Mouse (Mus musculus): ENCODE measurements around the gene Ccdc153.

Gene Ccdc153

DNA sequence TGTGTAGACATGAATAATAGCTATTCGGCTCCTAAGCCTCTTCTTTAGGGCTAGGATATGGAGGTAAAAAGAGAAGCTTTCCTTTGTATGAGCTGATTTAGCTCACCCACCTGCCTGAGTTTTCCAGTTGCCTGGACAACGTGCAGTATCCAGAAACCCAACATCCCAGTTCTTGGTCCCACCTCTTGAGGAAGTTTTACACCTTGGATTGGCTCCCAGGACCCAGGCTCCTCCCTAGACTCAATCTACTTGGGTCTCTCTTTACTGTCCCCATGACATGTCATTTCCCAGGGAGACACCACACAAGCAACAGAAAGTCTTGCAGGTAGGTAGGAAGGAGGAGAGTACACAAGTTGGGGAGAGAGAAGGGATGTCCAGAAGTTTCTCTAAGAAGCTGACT, at the start of gene Ccdc153:
Ccdc153 (plus strand) TSS at position 278 of the 400 bp plus-strand sequence.
- peak in 1 of 2 experiments; percentile 10 for DNase-seq

DNA sequence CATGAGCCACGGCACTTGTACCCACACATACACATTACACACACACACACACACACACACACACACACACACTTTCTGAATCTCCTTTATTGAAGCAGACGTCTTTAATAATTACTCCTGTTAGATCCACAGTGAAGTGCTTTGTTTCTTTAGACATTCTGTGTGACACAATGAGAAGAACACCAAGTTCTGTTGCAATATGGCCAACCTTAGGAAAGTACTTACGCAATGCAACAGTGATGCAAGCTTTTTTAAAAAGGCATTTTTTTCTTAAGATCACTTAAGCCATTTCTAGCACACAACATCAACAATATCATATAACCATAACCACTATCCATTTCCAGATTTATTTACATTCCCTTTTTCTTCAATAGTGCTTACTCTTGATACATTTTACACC, 49.3 kb upstream of the Ccdc153 start:
- no peak for DNase-seq

DNA sequence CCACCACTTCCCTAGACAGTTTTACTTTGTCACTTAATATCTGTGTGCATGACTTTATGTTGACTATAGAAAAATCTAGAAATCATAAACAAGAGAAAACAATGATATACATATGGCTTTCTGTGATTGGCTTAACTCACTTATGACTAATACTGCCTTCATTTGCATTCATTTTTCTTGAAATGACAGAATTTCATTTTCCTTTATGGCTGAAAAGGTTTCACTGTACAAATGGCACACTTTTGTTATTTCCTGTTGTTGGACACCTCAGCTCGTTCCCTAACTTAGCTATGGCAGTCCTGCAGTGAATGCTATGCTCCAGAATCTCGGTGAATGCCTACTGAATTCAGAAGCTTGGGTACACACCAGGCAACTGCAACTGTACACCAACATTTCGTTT, 48.2 kb upstream of the Ccdc153 start:
- no peak for DNase-seq

DNA sequence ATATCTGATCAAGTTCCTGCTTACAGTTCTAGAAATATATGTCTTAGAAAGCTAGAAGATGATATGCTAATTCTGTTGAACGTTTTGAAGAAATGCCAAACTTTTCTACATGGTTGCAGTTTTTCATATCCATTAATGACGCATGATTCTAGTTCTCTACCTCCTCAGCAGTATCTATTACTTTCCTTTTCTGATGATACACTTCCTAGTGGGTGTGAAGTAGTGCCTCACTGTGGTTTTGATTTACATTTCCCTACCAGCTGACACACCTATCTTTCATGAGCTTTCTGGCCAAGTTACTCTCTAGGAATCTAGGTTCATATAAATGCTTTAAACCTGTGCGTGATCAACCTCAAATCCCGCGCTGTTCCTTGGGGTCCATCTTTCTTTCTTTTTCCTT, 47.7 kb upstream of the Ccdc153 start:
- DNase-seq = no peak

DNA sequence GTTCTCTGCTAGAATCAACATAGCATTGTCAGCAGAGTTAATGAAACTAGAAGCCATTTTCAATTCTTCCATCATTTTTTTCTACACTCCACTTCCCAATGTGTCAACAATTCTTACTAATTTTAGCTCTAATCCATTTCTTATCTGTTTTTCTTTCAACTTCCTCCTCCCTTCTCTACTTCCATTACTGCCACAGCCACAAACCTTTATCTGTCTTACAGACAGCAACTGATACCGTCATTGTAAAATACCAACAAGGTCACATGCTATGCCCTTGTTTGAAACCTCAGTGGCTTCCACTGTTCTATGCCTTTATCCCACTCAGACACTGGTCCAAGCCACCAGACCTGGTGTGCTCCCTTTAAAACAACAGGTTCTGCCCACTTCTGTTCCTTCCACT, 46.5 kb upstream of the Ccdc153 start:
- no peak for DNase-seq

DNA sequence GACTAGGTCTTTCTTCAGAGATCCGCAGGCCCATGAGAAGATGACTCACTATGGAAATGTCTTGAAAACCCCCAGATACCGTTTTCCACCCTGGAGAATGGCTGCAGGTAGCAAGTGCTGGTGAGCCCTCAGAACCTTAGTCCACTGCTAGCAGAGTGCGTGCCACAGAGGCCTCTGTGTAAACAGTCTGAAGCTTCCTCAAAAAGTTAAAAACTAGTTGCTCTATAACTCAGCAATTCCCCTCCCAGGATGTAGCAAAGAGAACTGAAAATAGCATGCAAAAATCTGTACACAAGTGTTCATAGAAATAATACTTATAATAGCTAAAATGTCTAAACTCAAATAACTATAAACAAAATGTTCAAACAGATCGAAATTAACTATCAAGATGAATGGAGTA, 44.1 kb upstream of the Ccdc153 start:
- no peak for DNase-seq

DNA sequence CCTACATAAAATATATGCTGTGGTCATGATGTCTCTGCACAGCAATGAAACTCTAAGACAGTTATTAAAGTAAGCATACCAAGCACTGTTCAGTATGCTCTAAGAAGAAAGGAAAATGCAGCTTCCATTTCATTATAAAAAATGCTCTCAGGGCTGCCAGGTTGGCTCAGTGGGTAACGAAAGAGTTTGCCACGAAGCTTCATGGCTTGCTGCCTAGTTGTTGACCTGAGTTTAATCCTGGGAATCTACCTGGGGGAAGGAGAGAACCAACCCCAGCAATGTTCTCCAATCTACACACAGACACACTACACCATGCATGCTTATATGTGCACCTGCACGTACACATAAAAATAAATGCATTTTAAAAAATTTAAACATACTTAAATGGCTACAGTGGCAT, 41.3 kb upstream of the Ccdc153 start:
- no peak for DNase-seq

DNA sequence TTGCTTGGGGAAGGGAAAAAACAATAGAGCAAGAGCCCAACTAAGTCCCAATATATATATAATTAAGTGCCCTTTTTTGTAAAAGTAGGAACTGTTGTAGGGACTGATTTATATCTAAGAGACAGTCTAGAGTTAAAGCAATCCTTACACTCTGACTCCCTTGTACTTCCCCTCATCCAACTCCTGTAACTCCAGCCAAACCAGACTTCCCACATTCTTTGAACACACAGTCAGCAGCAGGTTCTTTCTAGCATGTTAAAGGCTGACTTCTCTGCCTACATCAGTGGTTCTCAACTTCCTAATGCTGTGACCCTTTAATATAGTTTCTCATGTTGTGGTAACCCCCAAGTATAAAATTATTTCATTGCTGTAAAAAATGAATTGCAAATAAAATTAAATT, 40.9 kb upstream of the Ccdc153 start:
- DNase-seq = no peak

DNA sequence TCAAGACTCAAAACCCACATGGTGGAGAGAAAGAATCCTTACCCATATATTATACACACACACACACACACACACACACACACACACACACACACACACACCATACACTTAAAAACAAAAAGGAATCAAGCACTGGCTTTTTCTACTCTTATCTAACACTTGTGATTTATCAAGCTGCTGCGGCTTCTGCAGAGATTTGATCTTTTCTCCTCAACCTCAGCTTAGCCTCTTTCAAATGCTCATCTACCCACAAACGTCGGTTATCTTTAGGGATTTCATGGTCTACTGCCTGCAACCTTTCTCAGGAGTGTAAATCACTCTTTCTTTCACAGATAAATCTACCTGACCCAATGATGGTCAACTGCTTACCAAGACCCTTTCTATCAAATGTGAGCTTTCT, 40.0 kb upstream of the Ccdc153 start:
- no peak for DNase-seq

DNA sequence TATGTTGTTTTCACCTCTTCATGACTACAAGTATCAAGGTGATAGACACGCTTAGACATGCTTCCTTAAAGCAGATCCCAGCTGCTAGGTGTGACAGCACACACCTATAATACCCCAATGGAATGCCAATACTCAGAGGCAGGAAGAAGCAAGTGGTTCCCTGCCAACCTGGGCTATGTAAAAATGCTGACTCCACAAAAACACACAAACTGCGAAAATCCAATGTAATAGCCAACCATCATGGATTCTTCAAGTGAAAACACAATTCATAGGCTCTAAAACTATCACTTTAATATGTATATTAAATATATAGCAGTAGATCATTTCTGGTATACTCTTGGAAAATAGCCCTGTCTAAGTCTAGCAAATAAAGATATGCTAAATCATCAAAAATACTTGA, 32.6 kb upstream of the Ccdc153 start:
- no peak for DNase-seq

DNA sequence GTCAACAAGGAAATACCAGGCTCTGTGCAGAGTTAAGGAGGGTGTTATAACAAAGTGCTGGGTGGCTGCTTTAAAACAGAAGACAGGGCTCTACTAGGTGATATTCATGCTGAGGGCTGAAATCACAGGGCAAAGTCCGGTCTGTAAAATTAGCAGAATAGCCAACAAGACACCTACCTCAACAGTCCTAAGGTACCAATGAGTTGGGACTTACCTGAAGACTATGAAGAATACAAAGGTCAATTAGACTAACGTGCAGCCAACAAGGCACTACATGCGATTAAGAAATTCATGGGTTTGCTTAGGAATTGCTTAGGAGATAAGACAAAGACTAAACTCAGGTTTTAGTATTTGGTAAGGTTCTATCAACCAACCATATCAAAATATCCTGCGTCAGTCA, 31.1 kb upstream of the Ccdc153 start:
- no peak for DNase-seq

DNA sequence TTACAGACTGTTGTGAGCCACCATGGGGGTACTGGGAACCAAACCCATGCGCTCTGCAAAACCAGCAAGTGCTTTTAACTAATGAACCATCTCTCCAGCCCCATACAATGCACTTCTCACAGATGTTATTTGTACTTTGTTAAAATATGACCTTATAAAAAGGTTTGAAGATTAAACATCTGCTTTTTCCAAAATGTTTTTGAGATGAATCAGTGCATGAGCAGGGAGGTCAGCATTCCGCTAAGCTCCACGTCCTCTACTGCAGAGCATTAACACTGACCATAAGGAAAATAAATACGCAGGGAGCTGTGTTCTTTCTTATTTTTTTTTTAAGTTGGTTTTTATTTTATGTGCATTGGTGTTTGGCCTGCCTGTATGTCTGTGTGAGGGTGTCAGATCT, 28.1 kb upstream of the Ccdc153 start:
- DNase-seq = no peak

DNA sequence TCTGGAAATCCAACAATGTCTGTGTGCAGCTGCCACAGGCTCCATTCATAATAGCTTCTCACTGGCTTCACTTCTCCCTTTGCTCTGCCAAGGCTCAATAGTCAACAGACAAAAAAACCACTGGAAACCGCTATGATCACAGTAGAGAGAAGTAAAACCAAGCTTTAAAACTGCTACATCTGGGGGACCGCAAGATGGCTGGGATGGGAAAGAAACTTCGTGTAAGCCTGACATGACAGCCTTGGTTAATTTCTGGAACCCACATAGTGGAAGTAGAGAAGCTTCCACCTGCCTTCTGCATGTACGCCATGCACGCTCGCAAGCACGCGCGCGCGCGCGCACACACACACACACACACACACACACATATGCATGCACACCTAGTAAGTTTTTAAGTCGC, 26.9 kb upstream of the Ccdc153 start:
- DNase-seq = no peak

DNA sequence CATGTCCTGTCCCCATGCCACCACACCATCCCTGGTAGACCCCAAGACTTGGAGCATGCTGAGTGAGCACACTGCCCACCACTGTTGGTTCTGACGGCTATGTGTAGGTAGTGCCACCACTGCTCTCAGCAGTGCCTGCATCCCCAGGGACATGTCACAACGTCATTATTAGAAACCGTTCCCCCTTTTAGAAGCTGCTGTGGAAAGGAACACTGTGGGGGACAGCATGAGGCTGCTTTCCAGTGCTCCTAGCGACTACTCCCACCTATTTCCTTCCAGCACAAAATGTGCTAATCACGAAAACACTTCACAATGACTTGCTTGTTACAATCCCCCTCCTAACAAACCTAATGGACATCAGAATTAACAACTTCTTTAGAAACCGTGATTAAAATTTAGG, 14.5 kb upstream of the Ccdc153 start:
- DNase-seq = no peak

DNA sequence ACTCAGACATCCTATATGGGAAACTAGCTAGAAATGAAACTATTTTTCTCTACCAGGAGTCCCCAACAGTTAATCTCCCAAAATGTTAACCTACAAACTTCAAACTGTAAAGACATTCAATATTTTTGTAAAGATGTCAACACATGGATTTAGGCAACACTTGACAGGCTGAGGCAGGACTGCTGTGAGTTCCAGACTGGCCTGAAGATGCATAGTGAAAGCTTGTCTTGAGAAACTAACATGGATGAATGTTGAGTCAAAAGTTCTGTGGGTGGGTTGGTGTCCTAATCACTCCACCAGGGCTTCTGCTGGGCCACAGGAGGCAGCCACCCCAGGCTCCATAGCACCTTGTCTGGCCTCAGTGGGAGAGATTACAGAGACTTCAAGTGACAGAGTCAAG, 8.9 kb upstream of the Ccdc153 start:
- no peak for DNase-seq

DNA sequence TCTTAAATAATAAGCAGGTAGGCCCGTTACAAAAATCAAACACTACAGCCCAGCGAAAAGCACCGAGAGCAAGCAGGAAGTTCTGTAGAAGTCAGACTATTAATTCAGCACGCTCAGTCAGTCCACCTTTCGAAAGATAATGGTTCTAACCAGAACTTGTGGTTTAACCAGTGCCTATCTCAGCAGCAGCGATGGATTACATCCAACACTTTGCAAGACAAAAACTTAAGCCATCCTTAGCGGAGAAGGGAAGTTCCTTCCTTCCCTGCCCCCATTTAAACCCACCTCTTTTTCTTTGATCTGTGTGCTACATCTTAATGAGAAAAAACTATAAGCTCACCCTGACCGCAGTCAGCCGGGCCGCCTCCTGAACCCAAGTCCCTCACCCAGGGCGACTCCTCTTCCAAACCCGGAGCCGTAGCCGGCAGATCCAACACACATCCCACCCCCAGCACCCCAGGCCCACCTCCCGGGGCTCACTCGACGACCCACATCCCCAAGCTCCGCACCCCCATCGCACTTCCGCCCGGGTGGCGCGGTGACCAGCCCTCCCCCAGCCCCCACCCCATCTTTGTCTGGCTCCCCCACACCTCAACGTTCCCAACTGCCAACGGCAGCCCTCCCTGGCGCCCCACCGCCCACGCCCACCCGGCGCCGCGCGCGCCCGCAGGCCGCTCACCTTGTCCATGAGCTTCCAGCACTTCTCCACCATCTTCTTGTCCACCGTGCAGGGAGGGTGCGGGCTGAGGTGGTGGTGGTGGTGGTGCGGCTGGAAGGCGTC, 7.3 kb upstream of the Ccdc153 start:
- DNase-seq = peak; percentile 64 to 80

DNA sequence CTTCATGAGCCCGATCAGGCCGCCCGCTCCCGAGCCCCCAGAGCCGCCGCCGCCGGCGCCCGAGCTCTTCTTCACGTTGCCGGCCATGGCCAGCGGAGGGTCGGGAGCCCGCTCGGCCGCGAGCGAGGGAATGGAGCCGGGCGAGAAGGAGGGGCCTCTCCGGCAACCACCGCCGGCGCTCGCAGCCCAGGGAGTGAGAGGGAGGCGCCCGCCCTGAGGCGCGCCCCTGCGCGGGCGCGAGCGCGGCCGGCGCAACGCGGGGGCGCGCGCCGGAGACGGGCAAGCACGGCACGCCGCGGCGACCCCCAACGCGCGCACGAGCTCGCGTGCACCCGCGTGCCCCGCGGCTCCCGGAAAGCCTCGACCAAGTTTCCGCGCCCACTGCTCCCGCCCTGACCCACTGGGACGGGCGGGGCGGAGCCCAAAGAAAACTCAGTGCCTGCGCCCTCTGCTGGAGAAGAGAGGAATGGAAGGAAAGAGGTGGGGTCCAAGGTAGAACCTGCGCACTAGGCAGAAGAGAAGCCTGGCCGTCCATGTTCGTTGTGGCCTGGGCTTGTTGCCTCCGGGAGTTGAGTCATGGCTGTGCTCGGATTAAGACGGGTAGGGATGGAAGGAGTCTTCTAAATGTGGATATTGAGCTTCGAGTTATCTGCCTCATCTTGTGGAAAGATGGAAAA, 6.5 kb upstream of the Ccdc153 start, which contains the start of gene Cbl:
Cbl (minus strand) TSS at position 248 of the 677 bp plus-strand sequence.
- DNase-seq = peak; percentile 97

DNA sequence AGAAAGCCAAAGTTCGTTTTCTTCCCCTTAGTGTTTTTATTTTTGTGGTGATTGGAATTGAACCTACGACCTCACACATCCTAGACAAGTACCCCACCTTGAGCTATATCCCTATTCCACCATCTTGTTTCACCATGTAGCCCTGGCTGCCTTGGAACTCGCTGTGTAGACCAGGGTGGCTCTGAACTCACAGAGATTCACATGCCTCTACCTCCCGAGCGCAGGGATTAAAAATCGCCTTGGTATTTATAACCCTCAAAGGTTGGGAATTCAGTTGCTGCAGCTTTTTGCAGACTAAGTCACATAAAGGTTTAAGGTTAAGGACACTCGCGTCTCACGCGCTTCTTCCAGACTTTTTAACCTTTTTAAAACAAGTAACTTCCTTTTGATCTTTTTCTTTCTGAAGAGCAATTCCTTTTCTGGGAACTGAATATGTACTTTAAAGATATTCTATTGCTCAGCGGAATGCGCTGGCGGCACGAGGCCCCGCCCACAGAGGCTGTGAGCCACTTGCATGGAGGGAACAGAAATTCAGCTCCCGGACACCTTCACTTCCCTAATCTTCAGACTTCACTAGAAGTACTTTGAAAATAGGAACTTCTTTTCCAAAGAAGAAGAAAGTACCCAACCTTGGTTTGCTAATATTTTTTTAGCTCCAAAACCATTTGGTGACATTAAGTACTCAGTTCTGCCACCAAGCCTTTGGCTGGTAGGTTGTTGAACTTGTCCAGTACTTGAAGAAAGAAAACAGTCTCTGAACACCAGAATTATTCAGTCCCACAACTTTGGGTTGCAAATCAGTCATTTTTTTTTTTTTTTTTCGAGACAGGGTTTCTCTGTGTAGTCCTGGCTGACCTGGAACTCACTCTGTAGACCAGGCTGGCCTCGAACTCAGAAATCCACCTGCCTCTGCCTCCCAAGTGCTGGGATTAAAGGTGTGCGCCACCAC, 5.7 kb upstream of the Ccdc153 start:
- peak; percentile 66 to 74 for DNase-seq

DNA sequence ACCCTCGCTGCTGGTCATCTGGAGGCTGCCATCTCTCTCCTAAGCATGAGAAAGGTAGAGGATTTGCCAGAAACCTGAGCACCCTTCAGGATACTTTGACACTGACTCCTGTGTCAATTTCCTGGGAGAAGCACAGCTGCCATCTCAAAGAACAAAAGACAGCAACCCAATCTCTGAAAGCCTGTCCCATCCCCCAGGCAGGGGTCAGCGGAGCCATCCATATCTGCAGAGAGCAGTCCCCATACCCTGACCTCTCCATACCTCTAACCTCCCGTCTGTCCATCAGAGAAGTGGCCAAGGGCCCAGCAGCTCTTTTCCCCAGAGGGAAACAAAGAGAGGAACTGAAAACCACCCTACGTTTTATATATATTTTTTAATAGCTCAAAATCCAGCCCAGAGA, 3.9 kb upstream of the Ccdc153 start:
- peak in 1 of 2 experiments; percentile 10 for DNase-seq

DNA sequence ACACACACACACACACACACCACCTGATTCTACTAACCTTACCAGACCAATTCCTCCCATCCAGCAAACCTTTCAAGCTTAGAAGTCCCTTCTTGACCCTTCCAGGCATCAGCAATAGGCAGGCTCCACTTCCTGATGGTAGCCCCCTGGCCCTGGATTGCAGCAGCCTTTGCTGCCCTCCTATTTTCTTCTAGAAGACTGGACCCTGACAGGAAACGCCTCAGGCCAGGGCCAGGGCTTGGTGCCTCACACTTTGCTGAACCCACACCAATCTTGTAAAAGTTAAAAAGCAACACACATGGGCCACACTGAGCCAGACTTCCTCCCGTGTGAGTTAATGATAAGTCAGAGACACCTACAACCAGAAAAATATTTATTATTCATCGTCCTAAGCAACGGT, 3.3 kb upstream of the Ccdc153 start:
- DNase-seq = peak in 1 of 2 experiments; percentile 30

DNA sequence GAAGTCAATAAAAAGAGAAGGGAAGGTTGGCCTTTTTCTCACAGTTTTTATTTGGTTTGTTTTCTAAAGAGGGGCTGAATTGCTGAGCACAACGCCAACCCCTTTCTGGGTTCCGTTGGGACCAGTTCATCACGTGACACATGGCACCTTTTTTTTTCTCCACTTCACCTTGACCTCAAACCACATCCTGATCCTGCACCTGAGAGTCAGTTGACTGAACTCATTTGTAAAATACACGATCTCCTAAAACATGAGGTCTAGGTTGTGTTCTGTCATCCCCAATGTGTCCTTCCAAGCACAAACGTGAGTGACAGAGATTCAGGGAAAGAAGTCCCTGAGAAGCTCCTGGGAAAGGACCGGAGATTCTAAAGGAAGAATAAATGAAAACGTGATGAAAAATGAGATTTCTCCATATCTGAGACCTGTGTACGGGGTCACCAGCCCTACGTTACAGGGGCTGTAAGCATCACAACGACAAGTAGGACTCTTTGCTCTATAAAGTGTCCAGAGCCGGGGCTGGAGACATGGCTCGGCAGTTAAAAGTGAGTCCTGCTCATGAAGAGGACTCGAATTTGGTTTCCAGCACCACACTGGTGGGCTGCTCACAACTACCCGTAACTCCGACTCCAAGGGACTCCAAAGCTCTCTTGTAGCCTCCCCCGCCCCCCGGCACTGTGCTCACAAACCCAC, 1.8 kb upstream of the Ccdc153 start:
- peak; percentile 64 to 85 for DNase-seq

DNA sequence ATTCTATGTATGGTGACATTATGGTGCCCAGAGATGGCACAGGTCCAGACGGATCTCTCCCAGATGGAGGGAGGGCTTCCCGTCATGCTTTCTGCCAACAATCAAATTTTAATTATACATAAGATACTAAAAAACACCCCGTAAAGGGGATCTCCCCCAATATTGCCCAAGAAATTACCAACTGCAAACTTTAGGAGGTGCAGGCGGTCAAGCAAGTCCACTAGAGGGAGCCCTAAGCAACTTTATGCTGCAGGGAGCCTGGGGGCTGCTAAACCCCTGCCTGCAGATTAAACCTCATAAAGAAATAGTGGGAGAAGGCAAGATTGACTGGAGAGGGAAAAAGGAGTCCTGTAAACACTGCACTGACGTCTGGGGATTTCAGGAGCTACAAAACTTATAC, 1.0 kb upstream of the Ccdc153 start:
- peak in 1 of 2 experiments; percentile 71 for DNase-seq

DNA sequence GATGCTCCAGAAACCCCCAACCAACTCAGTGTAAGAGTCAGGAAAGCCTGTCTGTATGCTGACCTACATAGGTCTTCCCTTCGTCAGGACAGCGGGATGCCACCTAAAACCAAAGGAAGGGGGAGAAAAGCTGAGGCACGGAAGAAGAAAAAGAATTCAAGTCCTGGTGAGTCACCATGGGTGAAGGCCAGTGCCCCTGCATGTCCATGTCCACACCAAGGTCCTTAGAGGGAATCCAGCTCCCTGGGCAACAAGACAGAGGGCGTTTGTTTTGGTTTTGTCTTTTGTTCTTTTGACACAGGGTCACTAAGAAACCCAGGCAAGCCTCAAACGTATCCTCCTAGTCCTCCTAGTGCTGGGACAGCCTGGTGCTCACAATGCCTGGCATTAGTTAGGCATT, 435 bp downstream of the Ccdc153 start:
- DNase-seq = peak in 1 of 2 experiments; percentile 9

All from thymus, adult 18-20 months (tissue).